Mouse (Mus musculus) hindbrain, embryonic 16.5 days (tissue): ENCODE measurements at regions not wholly inside any gene's neighbourhood (a gene's known extent, or its start where the extent isn't known, plus 50 kb on each side); places are given as distances from the start of the nearest gene placed in this dataset.

Source experiments
- ATAC-seq: fragments of 200-750 bp; cut with Nextera tagmentation; 2 replicates; pipeline ENCODE4 v1.8.0; 2017; ENCODE audit warnings: moderate TSS enrichment, moderate library complexity
- H3K27ac ChIP-seq: fragments of 300-500 bp; sonication (generic); 2 replicates; pipeline ENCODE4 v1.5.1; 2014; ENCODE audit warnings: low read depth, mild to moderate bottlenecking, control low read depth, low read length, moderate library complexity
- H3K27me3 ChIP-seq: fragments of 300-500 bp; sonication (generic); replicated peaks from 2 replicates; pipeline ENCODE4 v1.6.1; 2014; ENCODE audit warnings: low read length; ENCODE audit not compliant: control insufficient read depth, insufficient read depth
- H3K36me3 ChIP-seq: fragments of 300-500 bp; sonication (generic); 2 replicates; pipeline ENCODE4 v1.6.1; 2014; ENCODE audit warnings: mild to moderate bottlenecking, low read length, moderate library complexity, mixed read lengths; ENCODE audit not compliant: control insufficient read depth, insufficient read depth
- H3K4me1 ChIP-seq: fragments of 300-500 bp; sonication (generic); 2 replicates; pipeline ENCODE4 v1.6.1; 2014; ENCODE audit warnings: low read depth, low read length; ENCODE audit not compliant: control insufficient read depth, insufficient read depth
- H3K4me2 ChIP-seq: fragments of 300-500 bp; sonication (generic); 2 replicates; pipeline ENCODE4 v1.6.1; 2014; ENCODE audit warnings: mild to moderate bottlenecking, low read length, control low read depth, moderate library complexity
- H3K4me3 ChIP-seq: fragments of 300-500 bp; sonication (generic); 2 replicates; pipeline ENCODE4 v1.5.1; 2014; ENCODE audit warnings: mild to moderate bottlenecking, low read length, control low read depth, moderate library complexity
- H3K9ac ChIP-seq: fragments of 300-500 bp; sonication (generic); 2 replicates; pipeline ENCODE4 v1.6.1; 2014; ENCODE audit warnings: low read depth, mild to moderate bottlenecking, control low read depth, low read length, moderate library complexity
- H3K9me3 ChIP-seq: fragments of 300-500 bp; sonication (generic); 2 replicates; pipeline ENCODE4 v1.6.1; 2014; ENCODE audit warnings: mild to moderate bottlenecking, low read length, moderate library complexity; ENCODE audit not compliant: control insufficient read depth
- WGBS: fragments of 180-500 bp; shearing (Covaris S2); extraction: QIAGEN DNeasy Blood & Tissue Kit; methylation state at CpG from one replicate; pipeline ENCODE4 v1.1.7; 2014; 5-methylcytosine and 5-hydroxymethylcytosine counted together

GRCm38 (mm10) chr8:26349231-26349630, 229.9 kb downstream of the Gm45692 start:
- Histone ChIP-seq H3K9me3 (no peaks in the 10 kb centered on the region), H3K4me3 (no peak overlapping the region), H3K36me3 (no peaks in the 10 kb centered on the region), H3K27me3 (no peaks in the 10 kb centered on the region; the same call in 1 of the 2 replicates), H3K4me1 (peaks cover 8% of the 10 kb centered on the region; the same call in 1 of the 2 replicates), H3K9ac (no peak overlapping the region), H3K4me2 (no peak overlapping the region), H3K27ac (no peak overlapping the region)
- 73% methylated on average over 7 of the region's 7 CpGs for WGBS
- ATAC-seq, result no peak

- no peaks in the 10 kb centered on the region; the same call in 1 of the 2 replicates for H3K27me3 ChIP-seq
- H3K9ac ChIP-seq, result no peak overlapping the region
- H3K9me3 ChIP-seq, result no peaks in the 10 kb centered on the region
- no peak overlapping the region for H3K4me2 ChIP-seq
- no peak overlapping the region for H3K4me3 ChIP-seq
- WGBS, result 83% methylated on average over 3 of the region's 3 CpGs
- H3K27ac ChIP-seq, result no peak overlapping the region
- ATAC-seq, result no peak
- peaks cover 8% of the 10 kb centered on the region; the same call in 1 of the 2 replicates for H3K4me1 ChIP-seq
- H3K36me3 ChIP-seq, result no peaks in the 10 kb centered on the region
These were observed 230.5 kb downstream of the Gm45692 start for GRCm38 (mm10) chr8:26349854-26350253.

- Histone ChIP-seq H3K9ac (no peak overlapping the region), H3K27me3 (no peaks in the 10 kb centered on the region; the same call in 1 of the 2 replicates), H3K9me3 (no peaks in the 10 kb centered on the region), H3K4me2 (no peak overlapping the region), H3K4me3 (no peak overlapping the region), H3K4me1 (peaks cover 8% of the 10 kb centered on the region; the same call in 1 of the 2 replicates), H3K36me3 (no peaks in the 10 kb centered on the region), H3K27ac (no peak overlapping the region)
- no peak for ATAC-seq
- 75% methylated on average over 4 of the region's 4 CpGs for WGBS
These were observed 231.3 kb downstream of the Gm45692 start for GRCm38 (mm10) chr8:26350616-26351015.

- peak overlapping the region; percentile 59 for H3K27ac ChIP-seq
- no peaks in the 10 kb centered on the region for H3K36me3 ChIP-seq
- H3K9ac ChIP-seq, result peak overlapping the region; percentile 51
- H3K4me3 ChIP-seq, result peak overlapping the region; percentile 35
- H3K4me1 ChIP-seq, result peaks cover 8% of the 10 kb centered on the region; the same call in 1 of the 2 replicates
- ATAC-seq, result peak; percentile 81
- H3K9me3 ChIP-seq, result no peaks in the 10 kb centered on the region
- 24% methylated on average over 21 of the region's 21 CpGs for WGBS
- no peaks in the 10 kb centered on the region; the same call in 1 of the 2 replicates for H3K27me3 ChIP-seq
- H3K4me2 ChIP-seq, result peak overlapping the region; percentile 66
These were observed 232.6 kb downstream of the Gm45692 start for GRCm38 (mm10) chr8:26351643-26352540.

- H3K4me3 ChIP-seq, result peak overlapping the region; percentile 35; the same call in 1 of the 2 replicates
- peak overlapping the region; percentile 51; the same call in 1 of the 2 replicates for H3K9ac ChIP-seq
- H3K27ac ChIP-seq, result peak overlapping the region; percentile 59
These were observed 233.2 kb downstream of the Gm45692 start for GRCm38 (mm10) chr8:26352541-26353010.

GRCm38 (mm10) chr8:26353476-26353875, 234.1 kb downstream of the Gm45692 start:
- no peaks in the 10 kb centered on the region for H3K9me3 ChIP-seq
- H3K4me1 ChIP-seq, result peaks cover 8% of the 10 kb centered on the region; the same call in 1 of the 2 replicates
- H3K27me3 ChIP-seq, result no peaks in the 10 kb centered on the region; the same call in 1 of the 2 replicates
- H3K27ac ChIP-seq, result no peak overlapping the region
- 74% methylated on average over 3 of the region's 3 CpGs for WGBS
- no peak overlapping the region for H3K4me3 ChIP-seq
- H3K36me3 ChIP-seq, result no peaks in the 10 kb centered on the region
- H3K9ac ChIP-seq, result no peak overlapping the region
- no peak overlapping the region for H3K4me2 ChIP-seq
- no peak for ATAC-seq

More at GRCm38 (mm10) chr8:26352541-26353010, 233.2 kb downstream of the Gm45692 start:
- peaks cover 8% of the 10 kb centered on the region; the same call in 1 of the 2 replicates for H3K4me1 ChIP-seq
- no peaks in the 10 kb centered on the region; the same call in 1 of the 2 replicates for H3K27me3 ChIP-seq
- H3K9me3 ChIP-seq, result no peaks in the 10 kb centered on the region
- WGBS, result 25% methylated on average over 9 of the region's 9 CpGs
- H3K4me2 ChIP-seq, result peak overlapping the region; percentile 66
- no peaks in the 10 kb centered on the region for H3K36me3 ChIP-seq
- ATAC-seq, result peak; percentile 73

GRCm38 (mm10) chr8:26354516-26354915, 235.2 kb downstream of the Gm45692 start:
- no peaks in the 10 kb centered on the region for H3K36me3 ChIP-seq
- no peak overlapping the region for H3K9ac ChIP-seq
- H3K27me3 ChIP-seq, result no peaks in the 10 kb centered on the region; the same call in 1 of the 2 replicates
- H3K27ac ChIP-seq, result no peak overlapping the region
- 31% methylated on average over 4 of the region's 4 CpGs for WGBS
- H3K4me1 ChIP-seq, result peaks cover 8% of the 10 kb centered on the region; the same call in 1 of the 2 replicates
- no peaks in the 10 kb centered on the region for H3K9me3 ChIP-seq
- no peak for ATAC-seq
- H3K4me2 ChIP-seq, result no peak overlapping the region
- no peak overlapping the region for H3K4me3 ChIP-seq

- Histone ChIP-seq H3K4me3 (no peak overlapping the region), H3K36me3 (no peaks in the 10 kb centered on the region), H3K27ac (no peak overlapping the region), H3K4me2 (no peak overlapping the region), H3K9me3 (no peaks in the 10 kb centered on the region), H3K27me3 (no peaks in the 10 kb centered on the region), H3K9ac (no peak overlapping the region), H3K4me1 (peaks cover 8% of the 10 kb centered on the region; the same call in 1 of the 2 replicates)
- WGBS, result 86% methylated on average over 8 of the region's 8 CpGs
- ATAC-seq, result no peak
These were observed 237.5 kb downstream of the Gm45692 start for GRCm38 (mm10) chr8:26356801-26357200.

- Histone ChIP-seq H3K27ac (no peak overlapping the region), H3K9ac (no peak overlapping the region), H3K4me2 (no peak overlapping the region), H3K27me3 (no peaks in the 10 kb centered on the region), H3K36me3 (no peaks in the 10 kb centered on the region), H3K4me1 (no peaks in the 10 kb centered on the region; the same call in 1 of the 2 replicates), H3K9me3 (no peaks in the 10 kb centered on the region), H3K4me3 (no peak overlapping the region)
- WGBS, result 65% methylated on average over 13 of the region's 13 CpGs
- no peak for ATAC-seq
These were observed 239.4 kb downstream of the Gm45692 start for GRCm38 (mm10) chr8:26358711-26359136.
